Mouse (Mus musculus) liver, postnatal 0 days (tissue): ENCODE results near the gene Spata20.

Source experiments
- CTCF ChIP-seq: sonication (generic); IDR thresholded peaks from 2 replicates; pipeline ENCODE4 v1.5.1; 2016; ENCODE audit warnings: antibody characterized with exemption, low read depth
- EP300 ChIP-seq: IDR thresholded peaks from 2 replicates; pipeline ENCODE4 v1.6.1; 2016; ENCODE audit warnings: antibody characterized with exemption, low read depth, mild to moderate bottlenecking

DNA sequence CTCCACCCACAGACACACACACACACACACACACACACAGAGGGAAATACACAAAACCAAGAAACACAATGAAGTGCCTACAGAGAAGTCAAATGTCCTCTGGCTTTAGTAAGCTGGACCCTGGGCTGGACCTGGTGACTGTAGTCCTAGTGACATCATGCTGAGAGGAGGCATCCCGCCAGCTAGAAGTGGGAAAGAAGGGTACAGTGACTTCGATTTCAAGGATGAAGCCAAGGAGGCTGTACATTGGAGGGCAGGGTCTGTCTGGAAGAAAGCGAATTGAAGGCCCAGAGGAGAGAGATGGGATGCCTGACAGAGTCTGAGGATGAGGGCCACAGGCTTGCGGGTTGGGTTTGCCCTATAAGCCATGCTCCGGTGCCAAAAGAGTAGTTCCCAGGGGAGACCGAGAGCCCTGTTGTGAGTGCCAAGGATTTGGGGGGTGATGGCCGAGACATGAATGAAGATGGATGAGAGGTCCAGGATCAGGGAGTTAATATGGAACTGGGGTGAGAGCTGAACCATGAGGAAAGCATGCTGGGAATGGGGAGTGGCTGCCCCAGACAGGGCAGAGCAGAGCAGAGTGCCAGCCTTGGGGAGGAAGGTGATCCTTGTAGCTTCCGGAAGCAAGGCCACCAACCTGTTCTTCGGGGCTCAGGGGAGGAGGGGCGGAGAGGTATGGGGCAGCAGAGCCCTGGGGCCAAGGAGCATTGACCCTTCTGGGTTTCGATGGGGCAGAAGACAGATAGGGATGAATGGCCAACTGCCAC lies 3.0 kb upstream of the Spata20 start:
- TF ChIP-seq CTCF (no peak), EP300 (no peak)
